Mouse (Mus musculus) liver, adult 2 months (tissue): ENCODE results near the gene Kirrel2.

Experiments
- CTCF ChIP-seq: fragments of 200-500 bp; IDR thresholded peaks from 2 replicates; pipeline ENCODE4 v1.5.1; 2011; ENCODE audit warnings: low read depth, low read length, control low read depth
- POLR2A ChIP-seq: fragments of 200-500 bp; IDR thresholded peaks from 2 replicates; pipeline ENCODE4 v1.6.1; 2011; ENCODE audit warnings: low read length, control low read depth; ENCODE audit not compliant: insufficient read depth; ENCODE audit errors: extremely low read depth

GRCm38 (mm10) chr7:30402343-30402742, 55.1 kb downstream of the Kirrel2 start:
- no peak for TF ChIP-seq CTCF
- no peak for TF ChIP-seq POLR2A
